Mouse (Mus musculus) intestine, embryonic 14.5 days (tissue): ENCODE data around the gene Abca4. TPM values are rescaled to one million over a fixed set of nuclear protein-coding genes. Genes with fewer than 3 reads are reported as not detected.

Experiments used
- ATAC-seq: fragments of 200-750 bp; cut with Nextera tagmentation; replicated peaks from 2 replicates; pipeline ENCODE4 v1.8.0; 2017; ENCODE audit warnings: low read depth, moderate number of reproducible peaks, moderate TSS enrichment, moderate library complexity; ENCODE audit not compliant: low FRiP score, low TSS enrichment
- DNase-seq: peaks from one replicate; pipeline ENCODE4 v3.0.0-alpha.2; 2018; ENCODE audit warnings: low spot score
- H3K27ac ChIP-seq: fragments of 300-500 bp; sonication (generic); 2 replicates; pipeline ENCODE4 v1.5.1; 2014; ENCODE audit warnings: low read depth, mild to moderate bottlenecking, control low read depth
- H3K27me3 ChIP-seq: fragments of 300-500 bp; sonication (generic); replicated peaks from 2 replicates; pipeline ENCODE4 v1.6.1; 2014; ENCODE audit warnings: low read length, control low read depth; ENCODE audit not compliant: control insufficient read depth, insufficient read depth
- H3K36me3 ChIP-seq: fragments of 300-500 bp; sonication (generic); 2 replicates; pipeline ENCODE4 v1.6.1; 2014; ENCODE audit warnings: low read length, control low read depth; ENCODE audit not compliant: control insufficient read depth, insufficient read depth
- H3K4me1 ChIP-seq: fragments of 300-500 bp; sonication (generic); replicated peaks from 2 replicates; pipeline ENCODE4 v1.6.1; 2014; ENCODE audit warnings: low read length, control low read depth, mixed read lengths; ENCODE audit not compliant: control insufficient read depth, insufficient read depth
- H3K4me2 ChIP-seq: fragments of 300-500 bp; sonication (generic); 2 replicates; pipeline ENCODE4 v1.6.1; 2014; ENCODE audit warnings: low read length
- H3K4me3 ChIP-seq: fragments of 300-500 bp; sonication (generic); 2 replicates; pipeline ENCODE4 v1.5.1; 2014; ENCODE audit warnings: low read depth, low read length, control low read depth, mixed read lengths
- H3K9ac ChIP-seq: fragments of 300-500 bp; sonication (generic); 2 replicates; pipeline ENCODE4 v1.6.1; 2014; ENCODE audit warnings: mild to moderate bottlenecking, low read length
- H3K9me3 ChIP-seq: fragments of 300-500 bp; sonication (generic); 2 replicates; pipeline ENCODE4 v1.6.1; 2016; ENCODE audit warnings: low read length, control low read depth; ENCODE audit not compliant: control insufficient read depth
- WGBS: fragments of 180-500 bp; shearing (Covaris S2); extraction: QIAGEN DNeasy Blood & Tissue Kit; methylation state at CpG from one replicate; pipeline ENCODE4 v1.1.7; 2014; 5-methylcytosine and 5-hydroxymethylcytosine counted together
- polyA plus RNA-seq: library from polyadenylated mRNA; unstranded; fragments of >200 nt; fragmentation: Nextera tagmentation; extraction: Ambion mirVana; gene quantifications from 2 replicates; pipeline ENCODE4 v1.2.1, GENCODE M21; 2014

The Abca4 gene
- polyA plus RNA-seq, 1 experiment from 2014 or later = 0.99 TPM

DNA sequence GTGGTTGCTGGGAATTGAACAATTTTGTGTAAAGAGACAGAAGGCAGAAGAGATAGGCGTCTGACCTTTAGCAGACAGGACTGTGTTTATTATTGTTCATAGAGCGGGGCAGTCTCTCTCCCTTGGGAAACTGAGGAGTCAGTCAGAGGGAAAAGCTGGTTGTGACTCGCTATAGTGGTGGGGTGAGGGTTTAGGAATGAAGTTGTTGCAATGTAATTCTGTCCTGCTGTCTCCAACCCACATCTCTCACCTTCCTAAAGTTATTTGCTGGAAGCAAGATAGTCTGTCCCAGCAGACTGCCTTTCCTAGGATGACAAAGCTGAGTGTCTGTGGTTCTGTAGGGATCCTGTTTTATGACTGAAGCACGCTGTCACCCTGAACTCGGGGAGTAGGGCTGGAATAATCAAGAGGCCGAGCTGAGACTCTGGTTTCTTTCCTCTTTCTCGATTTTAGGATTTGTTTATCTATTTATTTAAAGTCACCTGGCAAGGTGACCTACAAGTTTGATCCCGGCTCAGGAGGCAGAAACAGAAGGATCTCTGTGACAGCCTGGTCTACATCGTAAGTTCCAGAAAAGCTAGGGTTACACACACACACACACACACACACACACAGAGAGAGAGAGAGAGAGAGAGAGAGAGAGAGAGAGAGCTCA, 159.6 kb downstream of the Abca4 start:
- DNase-seq = no peak
- H3K9ac ChIP-seq = no peak overlapping the region
- H3K9me3 ChIP-seq = no peaks in the 10 kb centered on the region
- 65% methylated on average over 9 of the region's 9 CpGs for WGBS
- no peak overlapping the region for H3K4me3 ChIP-seq
- 0 out of 2 replicates have a peak, but pooled peaks cover 3% of the 10 kb centered on the region for H3K4me1 ChIP-seq
- H3K36me3 ChIP-seq = no peaks in the 10 kb centered on the region
- H3K27me3 ChIP-seq = no peaks in the 10 kb centered on the region
- ATAC-seq = no peak
- no peak overlapping the region for H3K4me2 ChIP-seq
- no peak overlapping the region for H3K27ac ChIP-seq

DNA sequence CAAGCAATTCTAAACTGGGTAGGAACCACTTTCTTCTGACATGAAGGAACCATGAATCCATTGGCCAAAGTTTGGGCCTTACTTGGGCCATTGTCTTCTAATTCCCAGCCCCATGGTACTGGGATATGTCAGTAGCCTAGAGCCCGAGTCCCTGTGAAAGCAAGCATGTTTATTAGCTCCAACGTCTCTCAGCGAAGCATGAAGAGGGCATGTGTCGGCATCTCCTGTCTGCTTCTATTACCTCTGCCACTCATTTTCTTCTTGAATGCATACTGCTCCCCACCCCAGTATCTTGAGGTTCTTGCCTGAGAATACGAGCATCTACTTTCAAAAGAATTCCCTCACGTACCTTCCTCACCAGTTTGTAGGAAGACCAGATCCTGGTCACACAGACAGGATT, 161.5 kb downstream of the Abca4 start:
- Histone ChIP-seq H3K4me3 (no peak overlapping the region), H3K9me3 (no peaks in the 10 kb centered on the region), H3K9ac (no peak overlapping the region), H3K4me1 (0 out of 2 replicates have a peak, but pooled peaks cover 3% of the 10 kb centered on the region), H3K27me3 (no peaks in the 10 kb centered on the region), H3K27ac (no peak overlapping the region), H3K36me3 (no peaks in the 10 kb centered on the region), H3K4me2 (no peak overlapping the region)
- 88% methylated on average over 6 of the region's 6 CpGs for WGBS
- no peak for DNase-seq
- no peak for ATAC-seq

DNA sequence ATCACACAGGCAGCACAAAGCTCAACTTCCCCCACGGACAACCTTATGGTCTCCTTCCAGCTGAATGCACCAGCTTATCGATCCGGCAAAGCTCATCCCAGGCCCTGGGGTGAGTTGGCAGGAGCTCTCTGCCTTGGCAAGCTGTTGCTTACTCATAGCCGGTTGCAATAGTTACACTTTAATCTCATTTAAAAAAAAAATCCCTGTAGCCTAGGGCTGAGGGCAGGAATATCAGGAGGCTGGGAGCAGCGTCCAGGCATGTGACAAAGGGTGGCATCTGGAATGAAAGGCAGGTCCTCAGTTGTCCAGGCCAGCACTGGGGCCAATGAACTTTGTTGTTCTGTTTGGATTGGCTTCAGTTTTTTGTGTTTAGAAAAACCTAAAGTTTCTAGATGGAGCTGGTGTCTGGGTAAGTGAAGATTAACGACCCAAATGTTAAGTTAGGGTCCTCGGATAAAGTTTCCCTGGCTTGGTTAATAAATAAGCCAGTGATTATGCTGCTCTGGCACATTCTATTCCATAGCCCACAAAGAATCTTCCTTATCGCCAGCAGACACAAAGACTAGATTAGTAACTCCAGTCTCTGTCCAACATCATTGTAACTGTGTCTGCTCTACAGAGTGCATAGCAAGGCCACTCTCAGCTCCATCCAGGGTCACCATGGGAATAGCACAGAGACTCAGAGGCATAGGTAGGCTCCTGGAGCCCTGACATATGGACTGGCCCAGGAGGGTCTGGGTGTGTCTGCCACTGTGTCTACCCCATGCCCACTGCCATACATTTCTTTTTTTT, 162.2 kb downstream of the Abca4 start:
- Histone ChIP-seq H3K27me3 (no peaks in the 10 kb centered on the region), H3K4me1 (0 out of 2 replicates have a peak, but pooled peaks cover 3% of the 10 kb centered on the region), H3K4me3 (no peak overlapping the region), H3K9ac (no peak overlapping the region), H3K4me2 (no peak overlapping the region), H3K9me3 (no peaks in the 10 kb centered on the region), H3K27ac (no peak overlapping the region), H3K36me3 (no peaks in the 10 kb centered on the region)
- ATAC-seq (0 out of 2 replicates have a peak, but pooled peaks have one; percentile 60), DNase-seq (no peak)
- WGBS = 59% methylated on average over 8 of the region's 8 CpGs

DNA sequence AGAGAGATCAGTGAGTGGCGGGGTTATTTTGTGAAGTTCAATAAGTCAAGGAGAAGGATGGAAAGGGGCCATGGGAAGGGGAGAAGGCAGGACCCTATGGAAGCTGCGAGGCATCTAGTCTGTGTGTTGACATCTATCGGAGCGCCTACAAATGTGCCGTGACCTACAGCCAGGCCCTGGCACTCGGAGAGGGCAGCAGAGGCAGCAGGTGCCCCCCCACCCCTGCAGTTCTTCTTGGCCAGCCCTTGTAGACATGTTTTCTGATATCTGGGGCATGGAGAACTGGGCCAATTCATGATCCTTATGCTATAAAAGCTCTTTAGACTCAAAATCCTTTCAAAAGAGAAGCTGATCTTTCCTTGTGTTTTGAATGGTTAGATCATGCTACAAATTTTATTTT, 163.5 kb downstream of the Abca4 start:
- Histone ChIP-seq H3K4me1 (no peaks in the 10 kb centered on the region), H3K4me3 (no peak overlapping the region), H3K27ac (no peak overlapping the region), H3K27me3 (no peaks in the 10 kb centered on the region), H3K9me3 (no peaks in the 10 kb centered on the region), H3K36me3 (no peaks in the 10 kb centered on the region), H3K4me2 (no peak overlapping the region), H3K9ac (no peak overlapping the region)
- no peak for DNase-seq
- 82% methylated on average over 6 of the region's 6 CpGs for WGBS
- no peak for ATAC-seq

DNA sequence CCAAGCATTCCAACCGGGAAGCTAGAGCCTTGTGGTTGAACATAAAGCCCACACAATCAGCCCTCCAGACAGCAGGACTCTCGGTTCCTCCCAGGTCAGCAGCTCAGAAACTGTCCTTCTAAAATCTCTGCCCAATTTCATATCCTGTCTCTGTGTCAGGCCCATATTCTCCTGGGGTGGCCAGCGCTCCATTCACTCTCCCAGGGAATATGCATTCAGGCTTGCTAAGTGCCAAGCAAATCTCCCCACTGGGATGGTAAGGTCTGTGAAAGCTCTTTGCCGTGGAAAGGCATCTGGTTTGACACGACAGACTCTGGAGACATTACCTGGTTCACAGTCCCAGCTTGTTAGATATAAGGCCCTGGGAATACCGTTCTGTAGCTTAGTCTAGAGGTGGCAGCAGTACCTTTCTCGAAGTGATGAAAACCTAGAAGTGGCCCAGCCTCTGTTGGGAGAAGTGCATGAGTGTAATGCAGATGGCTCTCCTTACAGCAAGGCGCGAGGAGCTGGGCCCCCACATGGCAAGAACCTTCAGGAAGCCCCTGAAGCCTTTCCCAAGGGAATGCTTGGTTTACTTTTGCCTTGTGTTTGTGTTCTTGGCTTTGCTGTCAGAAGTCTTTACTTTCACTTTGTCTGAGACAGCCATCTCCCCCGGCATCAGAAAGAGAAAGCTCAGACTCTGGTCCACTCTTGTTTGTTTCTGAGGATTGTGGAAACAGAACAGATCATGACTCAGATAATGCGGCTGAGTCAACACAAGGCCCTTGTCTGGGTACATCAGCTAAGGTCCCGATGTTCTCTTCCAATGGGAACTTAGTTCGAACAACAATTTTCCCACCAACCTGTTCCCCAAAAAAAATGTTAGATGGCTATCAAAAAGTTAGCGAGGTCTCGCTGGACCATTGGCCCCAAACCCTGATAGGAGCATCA, 164.3 kb downstream of the Abca4 start:
- H3K4me3 ChIP-seq = no peak overlapping the region
- H3K9me3 ChIP-seq = no peaks in the 10 kb centered on the region
- ATAC-seq (no peak), DNase-seq (no peak)
- H3K4me2 ChIP-seq = no peak overlapping the region
- H3K27me3 ChIP-seq = no peaks in the 10 kb centered on the region
- H3K9ac ChIP-seq = no peak overlapping the region
- H3K36me3 ChIP-seq = no peaks in the 10 kb centered on the region
- H3K4me1 ChIP-seq = no peaks in the 10 kb centered on the region
- 80% methylated on average over 15 of the region's 15 CpGs for WGBS
- H3K27ac ChIP-seq = no peak overlapping the region

DNA sequence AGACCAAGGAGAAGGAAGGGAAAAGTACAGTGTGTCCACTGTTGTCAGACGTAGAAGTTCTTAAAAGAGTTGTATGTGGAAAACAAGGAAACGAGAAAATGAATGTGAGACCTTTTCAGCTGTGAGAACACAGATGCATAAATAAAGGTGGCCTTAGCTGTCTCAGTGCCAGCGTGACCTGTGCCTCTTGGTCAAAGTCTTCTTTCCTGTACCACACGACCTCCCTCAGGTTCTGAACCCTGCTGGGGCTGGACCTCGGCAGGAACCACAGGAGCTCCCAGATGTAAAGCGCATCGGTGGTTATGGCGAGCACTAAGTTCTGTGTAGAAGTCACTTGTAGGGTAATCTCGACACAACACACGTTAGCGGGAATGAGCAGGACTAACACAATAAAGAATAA, 165.3 kb downstream of the Abca4 start:
- Histone ChIP-seq H3K4me3 (no peak overlapping the region), H3K4me1 (no peaks in the 10 kb centered on the region), H3K36me3 (no peaks in the 10 kb centered on the region), H3K27ac (no peak overlapping the region), H3K4me2 (no peak overlapping the region), H3K27me3 (no peaks in the 10 kb centered on the region), H3K9ac (no peak overlapping the region), H3K9me3 (no peaks in the 10 kb centered on the region)
- DNase-seq (no peak), ATAC-seq (no peak)
- WGBS = 88% methylated on average over 11 of the region's 11 CpGs

DNA sequence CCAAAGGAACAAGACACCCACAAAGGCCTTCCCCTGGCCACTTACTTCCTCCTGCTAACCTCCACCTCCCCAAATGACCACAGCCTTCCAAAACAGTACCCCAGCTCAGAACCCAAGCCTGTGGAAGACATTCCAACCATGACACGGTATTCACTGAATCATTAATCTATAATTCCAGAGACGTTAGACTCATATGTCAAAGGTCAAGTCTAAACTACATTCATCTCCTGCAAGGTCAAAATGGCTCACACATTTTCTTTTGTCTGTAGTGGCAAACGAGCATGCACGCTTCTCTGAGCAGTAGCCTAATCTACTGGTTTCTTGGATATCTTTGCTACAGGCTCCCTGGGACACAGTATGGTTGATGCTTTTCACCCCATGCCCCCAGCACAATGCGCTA, 166.2 kb downstream of the Abca4 start:
- Histone ChIP-seq H3K27ac (no peak overlapping the region), H3K27me3 (no peaks in the 10 kb centered on the region), H3K9me3 (no peaks in the 10 kb centered on the region), H3K4me2 (no peak overlapping the region), H3K4me1 (no peaks in the 10 kb centered on the region), H3K36me3 (no peaks in the 10 kb centered on the region), H3K9ac (no peak overlapping the region), H3K4me3 (no peak overlapping the region)
- DNase-seq = no peak
- WGBS = 53% methylated on average over 5 of the region's 5 CpGs
- no peak for ATAC-seq

DNA sequence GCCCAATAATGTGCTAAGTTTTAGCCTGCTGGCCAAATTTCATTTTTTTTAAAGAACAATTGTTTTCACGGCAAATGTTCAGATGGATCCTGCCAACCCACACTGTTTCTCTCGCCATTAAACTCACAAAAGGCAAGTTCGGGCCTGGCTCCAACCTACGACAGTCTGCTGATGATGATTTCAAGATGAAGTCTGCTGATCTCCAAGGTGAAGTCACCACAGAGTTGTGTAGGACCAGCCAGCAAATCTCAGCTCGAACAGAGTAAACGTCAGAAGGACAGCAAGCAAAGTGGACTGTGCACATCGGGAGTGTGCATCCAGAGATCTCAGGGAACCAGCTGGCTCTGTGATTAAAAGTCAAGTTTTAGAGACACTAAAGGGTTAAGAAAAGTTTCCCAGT, 166.6 kb downstream of the Abca4 start:
- 74% methylated on average over 7 of the region's 7 CpGs for WGBS
- Histone ChIP-seq H3K9ac (no peak overlapping the region), H3K27ac (no peak overlapping the region), H3K4me1 (no peaks in the 10 kb centered on the region), H3K4me3 (no peak overlapping the region), H3K9me3 (no peaks in the 10 kb centered on the region), H3K27me3 (no peaks in the 10 kb centered on the region), H3K4me2 (no peak overlapping the region), H3K36me3 (no peaks in the 10 kb centered on the region)
- ATAC-seq (no peak), DNase-seq (no peak)
